Mouse (Mus musculus): ENCODE results near the gene Sidt1. TPM values are rescaled to one million over a fixed set of nuclear protein-coding genes. Genes with fewer than 3 reads are reported as not detected.

Sidt1 gene
- polyA plus RNA-seq, 1 experiment from 2014 or later: 0.25 TPM

DNA sequence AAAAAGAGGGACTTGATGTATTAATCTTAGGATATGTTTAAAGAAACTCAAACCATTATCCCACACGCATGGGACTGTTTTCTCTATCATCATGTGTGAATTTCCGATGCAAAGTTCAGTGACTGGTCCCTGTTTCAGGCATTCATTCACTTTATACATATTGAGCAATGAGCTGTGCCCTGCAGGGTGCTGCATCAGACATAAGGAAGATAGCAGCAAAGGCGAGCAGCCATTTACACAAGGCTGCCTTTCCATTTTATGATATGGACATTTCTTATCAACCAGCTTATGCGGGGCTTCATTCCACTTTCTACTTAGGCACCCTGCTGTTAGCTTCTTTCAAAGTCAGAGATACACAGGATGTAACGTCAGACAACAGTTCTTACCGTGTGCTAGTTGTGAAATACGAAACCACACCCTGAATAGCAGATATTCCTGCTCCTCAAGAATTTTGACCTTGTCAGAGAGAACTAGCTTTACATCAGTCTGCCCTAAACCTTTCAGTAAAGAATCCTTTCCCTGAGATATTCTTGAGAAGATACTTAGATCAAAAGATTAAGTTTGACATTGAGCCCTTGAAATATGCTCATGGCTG lies 45.5 kb downstream of the Sidt1 start:
- Histone ChIP-seq H3K27ac (ENCODE audit: low read length) (no peak overlapping the region), H3K36me3 (ENCODE audit: control insufficient read depth, insufficient read depth, low read length) (no peaks in the 10 kb centered on the region), H3K9me3 (ENCODE audit: control insufficient read depth, low read length) (no peaks in the 10 kb centered on the region), H3K4me1 (replicated peaks; ENCODE audit: control insufficient read depth, insufficient read depth, low read length) (no peaks in the 10 kb centered on the region), H3K4me3 (ENCODE audit: low read length) (no peak overlapping the region), H3K4me2 (ENCODE audit: low read depth, low read length) (no peak overlapping the region), H3K9ac (ENCODE audit: low read length) (no peak overlapping the region), H3K27me3 (ENCODE audit: control insufficient read depth, insufficient read depth, low read depth, low read length) (no peaks in the 10 kb centered on the region)
- 45% methylated on average over 7 of the region's 7 CpGs for WGBS
- ATAC-seq (ENCODE audit: low read depth): no peak

DNA sequence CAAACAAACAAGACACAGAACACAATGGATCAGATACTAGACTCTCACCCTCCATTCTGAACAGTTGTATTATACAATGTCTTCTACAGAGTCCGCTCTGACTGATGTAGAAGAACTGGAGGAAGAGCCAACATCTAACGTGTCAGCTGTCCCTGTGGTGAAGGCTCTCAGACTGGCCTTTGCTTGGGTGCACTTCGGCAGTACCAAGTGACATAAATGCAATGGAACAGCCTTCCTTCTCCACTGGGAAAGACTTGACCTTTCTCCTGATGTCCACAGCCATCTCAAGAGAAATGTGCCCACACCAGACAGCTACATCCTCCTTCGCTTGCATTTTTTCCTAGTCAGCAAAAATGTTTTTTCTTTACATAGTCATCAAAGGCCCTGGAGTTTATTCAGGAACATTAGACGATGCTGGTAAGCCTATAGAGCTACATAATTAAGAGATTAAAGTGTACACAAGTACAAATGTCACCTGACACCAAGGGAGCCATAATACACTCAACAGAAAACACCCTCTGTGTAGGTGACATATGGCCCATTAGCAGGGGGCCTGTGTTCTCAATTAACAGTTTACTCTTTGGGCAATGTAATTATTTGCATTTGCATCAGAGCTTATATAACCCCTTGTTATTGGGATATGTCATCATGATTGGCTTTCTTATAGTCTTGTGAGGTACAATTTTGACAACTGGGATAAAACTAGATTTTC lies 50.2 kb downstream of the Sidt1 start:
- Histone ChIP-seq H3K4me1 (replicated peaks; ENCODE audit: control insufficient read depth, insufficient read depth, low read length) (no peaks in the 10 kb centered on the region), H3K4me3 (ENCODE audit: low read length) (no peak overlapping the region), H3K27ac (ENCODE audit: low read length) (no peak overlapping the region), H3K4me2 (ENCODE audit: low read depth, low read length) (no peak overlapping the region), H3K36me3 (ENCODE audit: control insufficient read depth, insufficient read depth, low read length) (no peaks in the 10 kb centered on the region), H3K27me3 (ENCODE audit: control insufficient read depth, insufficient read depth, low read depth, low read length) (no peaks in the 10 kb centered on the region), H3K9me3 (ENCODE audit: control insufficient read depth, low read length) (no peaks in the 10 kb centered on the region), H3K9ac (ENCODE audit: low read length) (no peak overlapping the region)
- ATAC-seq (ENCODE audit: low read depth): no peak
- WGBS: 74% methylated on average over 5 of the region's 5 CpGs

DNA sequence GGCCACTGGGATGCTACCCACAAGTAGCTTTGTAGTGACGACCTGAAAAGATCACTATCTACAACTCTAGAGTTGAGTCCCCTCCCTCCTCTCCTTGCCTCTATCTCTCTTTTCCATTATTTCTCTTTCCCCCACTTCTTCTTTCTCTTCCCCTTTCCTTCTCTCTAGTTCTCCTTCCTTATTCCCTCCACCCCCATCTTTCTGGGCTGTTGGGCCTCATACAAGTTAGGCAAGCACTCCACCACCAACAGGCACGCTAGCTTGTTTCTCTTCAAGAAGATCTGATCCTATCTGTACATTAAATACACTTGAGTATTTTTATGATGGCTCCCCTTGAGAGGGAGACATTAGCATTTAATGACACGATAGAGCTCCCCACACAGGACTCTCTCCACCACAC lies 51.0 kb downstream of the Sidt1 start:
- Histone ChIP-seq H3K9ac (ENCODE audit: low read length) (no peak overlapping the region), H3K9me3 (ENCODE audit: control insufficient read depth, low read length) (no peaks in the 10 kb centered on the region), H3K36me3 (ENCODE audit: control insufficient read depth, insufficient read depth, low read length) (no peaks in the 10 kb centered on the region), H3K27me3 (ENCODE audit: control insufficient read depth, insufficient read depth, low read depth, low read length) (no peaks in the 10 kb centered on the region), H3K4me2 (ENCODE audit: low read depth, low read length) (no peak overlapping the region), H3K4me3 (ENCODE audit: low read length) (no peak overlapping the region), H3K27ac (ENCODE audit: low read length) (no peak overlapping the region), H3K4me1 (replicated peaks; ENCODE audit: control insufficient read depth, insufficient read depth, low read length) (no peaks in the 10 kb centered on the region)
- no peak for ATAC-seq (ENCODE audit: low read depth)
- 67% methylated on average over 3 of the region's 3 CpGs for WGBS

DNA sequence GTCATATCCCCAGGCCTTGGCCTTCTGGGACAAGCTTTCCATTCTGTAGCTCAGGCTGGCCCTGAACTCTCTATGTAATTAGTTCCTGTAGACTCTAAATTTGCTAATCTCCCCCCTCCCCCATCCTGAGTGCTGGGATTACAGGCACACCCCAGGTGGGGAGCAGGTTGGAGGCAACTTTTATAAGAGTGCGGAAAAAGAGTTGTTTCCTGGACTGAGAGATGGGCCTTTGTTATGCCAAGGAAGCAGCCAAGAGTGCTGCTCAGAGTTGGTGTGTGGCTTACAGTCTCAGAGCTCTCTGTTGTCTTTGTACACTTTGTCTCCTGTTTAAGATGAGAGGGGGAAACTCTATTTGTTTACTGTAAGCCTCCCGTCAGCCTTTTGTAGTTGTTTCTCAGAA lies 52.2 kb downstream of the Sidt1 start:
- Histone ChIP-seq H3K36me3 (ENCODE audit: control insufficient read depth, insufficient read depth, low read length) (no peaks in the 10 kb centered on the region), H3K9ac (ENCODE audit: low read length) (no peak overlapping the region), H3K9me3 (ENCODE audit: control insufficient read depth, low read length) (no peaks in the 10 kb centered on the region), H3K4me2 (ENCODE audit: low read depth, low read length) (no peak overlapping the region), H3K4me3 (ENCODE audit: low read length) (no peak overlapping the region), H3K27me3 (ENCODE audit: control insufficient read depth, insufficient read depth, low read depth, low read length) (no peaks in the 10 kb centered on the region), H3K4me1 (replicated peaks; ENCODE audit: control insufficient read depth, insufficient read depth, low read length) (no peaks in the 10 kb centered on the region), H3K27ac (ENCODE audit: low read length) (no peak overlapping the region)
- no peak for ATAC-seq (ENCODE audit: low read depth)
- WGBS: 58% methylated on average over 2 of the region's 2 CpGs

DNA sequence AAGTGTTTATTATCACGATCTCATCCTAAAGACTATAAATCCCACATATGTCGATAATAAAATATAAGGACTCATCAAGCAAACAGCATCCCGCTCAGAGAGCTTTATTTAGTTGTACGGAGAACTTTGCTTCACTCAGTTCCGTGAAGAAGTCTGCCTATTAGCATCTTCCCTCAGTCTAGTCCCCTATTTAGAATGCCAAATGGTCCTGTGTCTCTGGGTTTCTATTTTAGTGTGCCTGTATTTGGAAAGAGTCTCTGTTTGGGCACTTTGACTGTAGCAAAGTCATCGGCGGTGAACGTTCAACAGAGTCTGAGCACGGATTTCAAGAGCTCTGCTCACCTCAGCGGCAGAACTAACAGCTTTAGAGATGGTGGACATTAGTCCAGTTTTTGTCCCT lies 55.8 kb downstream of the Sidt1 start:
- H3K9ac ChIP-seq (ENCODE audit: low read length): no peak overlapping the region
- H3K4me2 ChIP-seq (ENCODE audit: low read depth, low read length): no peak overlapping the region
- no peaks in the 10 kb centered on the region for H3K27me3 ChIP-seq (ENCODE audit: control insufficient read depth, insufficient read depth, low read depth, low read length)
- no peaks in the 10 kb centered on the region for H3K4me1 ChIP-seq (replicated peaks; ENCODE audit: control insufficient read depth, insufficient read depth, low read length)
- no peaks in the 10 kb centered on the region for H3K9me3 ChIP-seq (ENCODE audit: control insufficient read depth, low read length)
- no peak overlapping the region for H3K4me3 ChIP-seq (ENCODE audit: low read length)
- WGBS: 93% methylated on average over 10 of the region's 10 CpGs
- ATAC-seq (ENCODE audit: low read depth): no peak
- no peaks in the 10 kb centered on the region for H3K36me3 ChIP-seq (ENCODE audit: control insufficient read depth, insufficient read depth, low read length)
- H3K27ac ChIP-seq (ENCODE audit: low read length): no peak overlapping the region

DNA sequence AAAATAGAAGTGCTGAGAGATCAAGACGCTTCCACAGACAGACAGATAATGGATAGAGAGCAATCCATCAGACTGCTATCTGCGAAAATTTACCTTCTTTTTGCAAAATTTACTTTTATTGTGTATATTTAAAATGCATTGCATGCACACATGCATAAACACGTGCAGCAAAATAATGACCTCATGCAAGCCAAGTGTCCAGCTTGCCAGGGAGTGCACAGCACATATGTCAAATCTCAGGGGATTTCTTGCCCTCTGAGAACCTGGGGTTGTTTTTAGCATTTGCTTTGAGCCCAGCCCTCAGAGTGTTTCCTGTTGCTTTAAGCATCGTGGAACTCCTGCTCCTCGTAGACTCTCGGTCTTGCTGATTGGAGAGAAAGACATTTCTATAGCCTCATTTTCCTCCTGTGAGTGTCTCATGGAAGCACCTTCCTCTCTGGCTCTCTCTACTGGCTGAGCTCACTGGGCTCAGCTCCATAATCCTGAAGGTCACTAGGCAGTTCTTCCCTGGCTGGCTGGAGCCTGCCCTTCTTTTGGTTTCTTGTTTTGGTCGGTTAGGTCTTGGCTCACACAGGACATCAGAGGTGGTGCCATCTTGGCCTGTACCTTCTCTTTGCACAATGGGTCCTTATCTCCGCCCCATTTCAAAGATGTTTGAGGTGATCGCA lies 61.5 kb downstream of the Sidt1 start:
- Histone ChIP-seq H3K27ac (ENCODE audit: low read length) (peak overlapping the region; percentile 70), H3K4me1 (replicated peaks; ENCODE audit: control insufficient read depth, insufficient read depth, low read length) (peaks cover 6% of the 10 kb centered on the region), H3K9me3 (ENCODE audit: control insufficient read depth, low read length) (no peaks in the 10 kb centered on the region), H3K9ac (ENCODE audit: low read length) (no peak overlapping the region), H3K27me3 (ENCODE audit: control insufficient read depth, insufficient read depth, low read depth, low read length) (no peaks in the 10 kb centered on the region), H3K4me3 (ENCODE audit: low read length) (no peak overlapping the region), H3K4me2 (ENCODE audit: low read depth, low read length) (no peak overlapping the region), H3K36me3 (ENCODE audit: control insufficient read depth, insufficient read depth, low read length) (no peaks in the 10 kb centered on the region)
- no peak for ATAC-seq (ENCODE audit: low read depth)
- WGBS: 62% methylated on average over 9 of the region's 9 CpGs

DNA sequence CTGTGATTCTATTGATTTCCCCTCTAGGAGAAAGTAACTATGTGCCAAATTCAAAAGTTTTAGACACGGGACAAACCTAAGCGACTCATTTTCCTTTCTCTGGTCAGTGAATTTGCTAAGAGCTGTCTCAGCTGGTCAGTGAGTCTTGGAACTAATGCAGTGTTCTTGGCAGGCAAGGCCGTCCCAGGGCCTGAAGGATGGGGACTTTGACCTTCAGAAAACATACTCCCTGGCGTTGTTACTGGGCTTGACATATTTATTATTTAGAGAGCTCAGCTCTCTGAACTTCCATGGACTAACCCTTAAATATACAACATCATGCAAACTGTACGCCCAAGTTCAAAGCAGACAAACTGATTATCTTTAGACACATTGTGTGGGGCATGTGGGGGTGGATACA lies 62.4 kb downstream of the Sidt1 start:
- Histone ChIP-seq H3K27me3 (ENCODE audit: control insufficient read depth, insufficient read depth, low read depth, low read length) (no peaks in the 10 kb centered on the region), H3K36me3 (ENCODE audit: control insufficient read depth, insufficient read depth, low read length) (no peaks in the 10 kb centered on the region), H3K27ac (ENCODE audit: low read length) (peak overlapping the region; percentile 70), H3K4me1 (replicated peaks; ENCODE audit: control insufficient read depth, insufficient read depth, low read length) (peaks cover 6% of the 10 kb centered on the region), H3K9me3 (ENCODE audit: control insufficient read depth, low read length) (no peaks in the 10 kb centered on the region), H3K4me2 (ENCODE audit: low read depth, low read length) (no peak overlapping the region), H3K4me3 (ENCODE audit: low read length) (no peak overlapping the region), H3K9ac (ENCODE audit: low read length) (no peak overlapping the region)
- 41% methylated on average over 5 of the region's 5 CpGs for WGBS
- ATAC-seq (ENCODE audit: low read depth): peak; percentile 90

DNA sequence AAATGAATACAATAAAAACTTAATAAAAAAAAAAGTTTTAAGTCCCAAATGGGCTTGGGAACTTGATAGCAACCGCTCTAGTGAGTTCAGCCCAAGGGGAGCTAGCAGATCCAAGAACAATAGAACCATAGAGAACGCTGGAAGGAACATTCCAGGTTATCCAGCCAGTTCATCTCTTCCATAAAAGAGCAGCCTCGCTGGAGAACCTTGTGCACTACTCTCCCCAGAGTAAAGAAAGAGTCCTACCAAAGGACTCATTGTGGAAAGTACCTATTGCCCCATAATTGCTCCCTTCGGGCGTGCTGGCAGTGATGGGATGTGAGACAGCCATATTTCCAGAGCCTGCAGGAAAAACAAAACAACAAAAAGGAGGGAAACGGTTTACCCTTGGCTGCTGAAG lies 63.4 kb downstream of the Sidt1 start:
- no peak for ATAC-seq (ENCODE audit: low read depth)
- no peaks in the 10 kb centered on the region for H3K9me3 ChIP-seq (ENCODE audit: control insufficient read depth, low read length)
- no peak overlapping the region for H3K27ac ChIP-seq (ENCODE audit: low read length)
- no peaks in the 10 kb centered on the region for H3K27me3 ChIP-seq (ENCODE audit: control insufficient read depth, insufficient read depth, low read depth, low read length)
- H3K4me3 ChIP-seq (ENCODE audit: low read length): no peak overlapping the region
- H3K9ac ChIP-seq (ENCODE audit: low read length): no peak overlapping the region
- H3K4me1 ChIP-seq (replicated peaks; ENCODE audit: control insufficient read depth, insufficient read depth, low read length): peaks cover 6% of the 10 kb centered on the region
- 71% methylated on average over 6 of the region's 6 CpGs for WGBS
- H3K36me3 ChIP-seq (ENCODE audit: control insufficient read depth, insufficient read depth, low read length): no peaks in the 10 kb centered on the region
- no peak overlapping the region for H3K4me2 ChIP-seq (ENCODE audit: low read depth, low read length)

DNA sequence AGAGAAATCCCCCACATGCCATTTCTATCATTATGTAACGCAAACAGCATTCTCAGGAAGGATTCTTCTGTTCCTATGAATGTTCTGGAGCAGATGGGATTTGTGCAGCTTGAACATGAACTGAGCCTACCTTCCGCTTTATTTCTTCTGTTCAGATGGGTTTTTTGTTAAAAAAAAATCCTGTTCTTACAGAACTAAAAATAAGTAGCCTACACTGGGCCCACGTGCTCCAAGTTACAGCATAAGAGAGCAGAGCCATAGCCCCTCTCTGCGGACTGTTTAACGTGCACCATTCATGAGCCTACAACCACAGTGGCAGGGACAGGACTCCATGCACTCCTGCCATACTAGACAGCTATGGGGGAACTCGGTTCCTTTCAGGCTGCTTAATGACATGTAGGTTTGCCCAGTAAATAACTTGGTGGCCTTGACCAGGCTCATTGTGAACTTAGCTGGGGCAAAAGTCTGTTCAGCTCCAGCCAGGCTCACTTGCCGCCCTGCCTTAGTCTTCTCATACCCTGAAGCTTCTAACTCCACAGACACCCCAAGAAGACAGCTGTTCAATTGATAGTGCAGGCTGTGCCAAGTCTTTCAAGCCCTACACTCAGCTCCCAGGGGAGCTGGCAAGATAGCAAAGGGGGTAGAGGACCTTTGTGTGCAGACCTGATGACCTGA lies 64.3 kb downstream of the Sidt1 start:
- Histone ChIP-seq H3K27ac (ENCODE audit: low read length) (no peak overlapping the region), H3K9ac (ENCODE audit: low read length) (no peak overlapping the region), H3K4me1 (replicated peaks; ENCODE audit: control insufficient read depth, insufficient read depth, low read length) (peaks cover 6% of the 10 kb centered on the region), H3K4me2 (ENCODE audit: low read depth, low read length) (no peak overlapping the region), H3K9me3 (ENCODE audit: control insufficient read depth, low read length) (no peaks in the 10 kb centered on the region), H3K36me3 (ENCODE audit: control insufficient read depth, insufficient read depth, low read length) (no peaks in the 10 kb centered on the region), H3K27me3 (ENCODE audit: control insufficient read depth, insufficient read depth, low read depth, low read length) (no peaks in the 10 kb centered on the region), H3K4me3 (ENCODE audit: low read length) (no peak overlapping the region)
- ATAC-seq (ENCODE audit: low read depth): no peak
- 84% methylated on average over 7 of the region's 7 CpGs for WGBS
